Mouse (Mus musculus): Measurements from ENCODE around the gene Cacna1b.

Cacna1b gene

DNA sequence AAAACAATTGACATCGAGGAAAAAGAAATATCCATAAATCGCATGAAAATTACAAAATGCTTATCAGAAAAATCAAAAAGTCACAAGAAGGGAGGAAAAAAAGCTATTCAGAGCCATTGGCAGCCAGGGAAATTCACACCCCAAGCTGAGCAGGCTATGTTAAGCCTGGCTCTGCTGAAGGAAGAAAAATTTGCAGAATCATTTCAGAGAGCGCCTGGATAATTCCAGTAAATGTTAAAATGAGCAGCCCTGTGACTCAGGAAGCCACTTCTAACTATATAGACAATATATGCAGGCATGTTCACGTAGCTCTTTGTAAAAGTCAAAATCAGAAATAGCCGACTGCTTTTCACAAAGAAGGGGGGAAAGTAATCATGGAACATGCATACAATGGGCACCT, 23.3 kb downstream of the Cacna1b start:
- in situ Hi-C loops (cut with MboI; ENCODE audit: low pct_unique_long_range_greater_than_20kb in 1 of 2, low sequenced_read_pairs in 2 of 2, unreplicated experiment in 1 of 2), result no loop called here

DNA sequence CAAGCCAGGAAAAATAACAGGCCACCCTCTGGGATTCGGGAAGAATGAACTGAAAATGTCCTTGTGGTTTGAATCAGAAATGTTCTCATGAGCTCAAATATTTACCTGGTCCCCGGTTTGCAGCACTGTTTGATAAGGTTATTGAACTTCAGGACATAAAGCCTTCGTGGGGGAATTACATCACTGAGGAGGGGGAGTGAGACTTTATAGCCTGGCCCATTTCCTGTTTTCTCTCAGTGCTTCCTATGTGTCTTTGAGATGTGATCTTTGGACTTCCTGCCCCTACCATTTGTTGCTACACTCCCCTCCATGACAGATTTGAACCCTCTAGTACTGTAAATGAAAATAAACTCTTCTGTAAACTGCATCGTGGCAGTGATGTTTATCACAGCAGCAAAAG, 29.8 kb downstream of the Cacna1b start:
- in situ Hi-C loops (cut with MboI; ENCODE audit: low pct_unique_long_range_greater_than_20kb in 1 of 2, low sequenced_read_pairs in 2 of 2, unreplicated experiment in 1 of 2), result no loop called here

DNA sequence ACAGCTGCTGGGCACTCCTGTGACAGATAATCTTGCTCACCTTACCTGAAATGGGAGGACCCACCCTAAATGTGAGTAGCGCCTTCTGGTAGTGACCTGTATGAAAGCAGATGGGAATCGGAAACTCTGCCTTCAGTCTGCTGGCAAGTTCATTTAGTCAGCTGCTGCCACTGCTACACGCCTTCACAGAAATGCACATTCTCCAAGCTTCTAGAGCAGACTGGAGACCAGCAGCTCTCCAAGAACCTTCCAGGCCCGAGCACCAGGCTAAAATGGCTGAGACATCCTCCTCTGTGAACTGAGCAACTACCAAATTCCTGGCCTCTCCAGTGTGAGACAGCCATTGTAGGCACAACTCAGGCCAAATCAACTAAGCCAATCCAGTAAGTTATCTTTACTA, 37.1 kb downstream of the Cacna1b start:
- in situ Hi-C loops (cut with MboI; ENCODE audit: low pct_unique_long_range_greater_than_20kb in 1 of 2, low sequenced_read_pairs in 2 of 2, unreplicated experiment in 1 of 2), result no loop called here

DNA sequence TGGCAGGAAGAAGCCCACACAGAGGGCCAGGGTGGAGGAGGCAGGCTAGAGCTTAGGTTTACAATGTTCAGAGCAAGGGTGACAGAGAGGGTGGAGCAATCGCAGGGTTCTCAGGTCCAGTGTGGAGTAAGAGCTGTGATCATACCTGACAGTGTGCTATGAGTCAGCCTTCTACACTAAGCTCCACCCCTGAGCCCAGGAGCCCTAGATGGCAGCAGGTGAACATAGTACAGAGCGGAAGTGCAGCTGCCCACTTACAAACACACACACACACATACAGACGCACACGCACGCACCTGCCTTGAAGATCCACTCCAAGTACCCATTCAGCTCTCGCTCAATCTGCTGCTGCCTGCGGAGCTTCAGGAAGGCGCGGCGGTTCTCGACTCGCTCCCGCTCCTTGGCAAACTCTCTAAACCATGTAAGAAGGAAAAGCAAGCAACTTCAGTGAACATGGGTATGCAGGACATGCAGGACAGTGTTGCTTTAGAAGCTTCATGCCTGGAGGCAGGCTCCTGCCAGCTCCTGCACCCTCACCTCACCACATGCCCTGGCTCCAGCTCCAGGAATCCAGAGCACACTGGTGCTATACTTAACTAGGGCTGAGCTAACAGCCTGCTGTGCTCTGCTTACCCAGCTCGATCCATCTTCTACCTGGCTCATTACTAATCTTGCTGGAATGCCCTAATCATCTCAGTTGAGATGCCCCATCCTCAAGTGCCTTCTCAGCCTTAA, 43.1 kb downstream of the Cacna1b start:
- in situ Hi-C loops (cut with MboI; ENCODE audit: low pct_unique_long_range_greater_than_20kb in 1 of 2, low sequenced_read_pairs in 2 of 2, unreplicated experiment in 1 of 2), result no loop called here

DNA sequence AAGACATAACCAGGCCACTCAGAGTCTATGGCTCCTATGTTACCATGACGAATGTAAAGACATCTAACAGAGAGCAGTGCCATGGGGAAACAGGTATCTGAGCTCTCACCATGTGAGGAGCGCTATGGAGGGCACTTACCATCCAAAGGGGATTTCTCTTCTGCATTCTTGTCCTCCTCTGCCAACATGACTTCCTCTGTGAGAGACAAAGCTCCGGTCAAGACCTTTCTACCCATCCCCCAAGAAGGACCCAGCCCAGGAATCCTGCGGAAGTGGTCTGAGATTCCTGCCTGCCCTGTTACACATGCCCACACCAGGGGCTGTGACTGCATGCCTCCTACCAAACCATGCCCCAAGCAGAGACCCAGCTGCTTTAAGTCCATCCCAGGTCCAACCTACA, 44.0 kb downstream of the Cacna1b start:
- in situ Hi-C loops (cut with MboI; ENCODE audit: low pct_unique_long_range_greater_than_20kb in 1 of 2, low sequenced_read_pairs in 2 of 2, unreplicated experiment in 1 of 2), result no loop called here

DNA sequence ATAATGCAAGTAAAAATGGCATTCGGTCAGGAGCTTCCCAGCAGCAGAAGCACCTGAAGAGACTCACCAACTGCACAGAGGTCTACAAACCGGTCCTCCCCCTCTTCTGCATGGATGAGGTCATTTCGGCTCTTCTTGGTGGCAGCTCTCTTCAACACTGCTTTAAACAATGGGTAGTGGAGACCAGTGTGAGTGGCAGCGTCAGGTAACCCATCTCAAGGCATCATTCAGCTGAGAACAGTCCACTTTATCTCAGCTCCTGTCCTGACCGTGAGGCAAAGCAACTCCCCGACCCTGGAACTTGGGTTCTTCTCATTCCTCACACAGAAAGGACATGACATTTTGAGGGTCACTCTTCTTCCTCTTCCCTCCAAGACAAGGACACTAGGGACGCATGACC, 45.0 kb downstream of the Cacna1b start:
- in situ Hi-C loops (cut with MboI; ENCODE audit: low pct_unique_long_range_greater_than_20kb in 1 of 2, low sequenced_read_pairs in 2 of 2, unreplicated experiment in 1 of 2), result no loop called here

DNA sequence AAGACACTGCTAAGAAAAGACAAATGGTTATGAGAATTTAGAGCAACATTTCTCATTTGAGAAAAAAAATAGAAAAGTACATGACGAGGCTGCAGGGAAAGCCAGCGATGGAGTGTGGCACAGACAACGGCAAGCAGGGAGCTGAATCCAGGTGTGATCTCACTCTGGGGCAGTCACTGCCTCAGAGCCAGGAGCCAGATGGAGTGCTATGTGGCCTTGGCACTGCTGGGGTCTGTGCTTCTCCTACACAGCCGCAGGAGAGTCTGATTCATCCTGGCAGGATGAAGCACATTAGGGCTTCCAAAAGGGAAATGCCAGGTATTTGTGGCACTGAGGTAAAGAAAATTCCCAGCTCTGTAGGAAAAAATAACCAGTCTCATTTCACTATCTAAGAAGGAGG, 45.5 kb downstream of the Cacna1b start:
- in situ Hi-C loops (cut with MboI; ENCODE audit: low pct_unique_long_range_greater_than_20kb in 1 of 2, low sequenced_read_pairs in 2 of 2, unreplicated experiment in 1 of 2), result no loop called here

DNA sequence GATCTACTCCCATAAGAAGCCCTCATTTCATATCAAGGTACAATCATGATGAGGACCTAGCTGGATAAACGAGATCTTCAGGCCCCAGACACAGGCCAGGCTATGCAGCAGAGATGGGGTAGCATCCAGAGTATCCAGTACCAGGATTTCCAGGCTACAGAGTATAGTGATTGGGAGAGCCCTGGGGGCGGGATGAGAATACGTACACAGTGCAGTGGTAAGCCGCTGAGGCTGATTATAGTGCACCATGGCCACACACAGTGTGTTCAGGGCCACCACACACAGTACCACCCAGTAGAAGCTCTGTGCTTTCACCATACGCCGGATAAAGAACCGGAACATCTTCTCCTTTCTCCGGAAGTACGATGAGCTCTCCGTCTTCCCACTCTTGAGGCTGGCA, 57.0 kb downstream of the Cacna1b start:
- in situ Hi-C loops (cut with MboI; ENCODE audit: low pct_unique_long_range_greater_than_20kb in 1 of 2, low sequenced_read_pairs in 2 of 2, unreplicated experiment in 1 of 2), result no loop called here

DNA sequence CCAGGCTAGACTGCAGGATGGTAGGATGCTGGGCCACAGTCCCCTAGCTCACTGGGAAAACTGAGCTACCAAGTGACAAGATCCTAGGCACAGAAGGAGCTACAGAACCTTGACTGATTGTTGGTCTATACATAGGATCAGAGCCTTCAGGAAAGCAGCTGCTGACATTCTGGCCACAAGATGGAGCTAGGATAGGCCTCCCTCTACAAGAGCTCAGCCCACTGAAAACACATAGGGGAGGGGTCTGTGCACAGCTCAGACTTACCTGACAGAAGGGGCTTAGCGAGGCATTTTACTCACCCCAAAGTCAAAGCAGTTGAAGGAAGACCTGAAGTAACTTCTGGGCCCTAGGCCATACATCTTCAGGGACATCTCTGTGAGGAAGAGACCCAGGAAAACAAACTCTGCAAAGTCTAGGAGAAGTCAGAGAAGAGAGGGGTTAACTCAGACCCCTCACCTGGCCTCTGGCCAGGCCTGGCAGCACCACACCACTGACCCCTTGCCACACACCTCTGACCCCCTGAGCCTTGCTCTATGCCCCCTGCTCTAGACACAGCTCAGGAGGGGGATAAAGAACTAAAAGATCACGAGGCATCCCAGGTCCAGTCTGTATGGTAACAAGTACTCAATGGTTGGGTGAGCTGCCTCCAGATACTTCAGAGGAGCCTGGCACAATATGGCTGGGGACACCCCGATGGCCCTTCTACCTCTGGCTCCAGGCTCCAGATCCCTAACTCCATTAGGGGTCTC, 60.6 kb downstream of the Cacna1b start:
- in situ Hi-C loops (cut with MboI; ENCODE audit: low pct_unique_long_range_greater_than_20kb in 1 of 2, low sequenced_read_pairs in 2 of 2, unreplicated experiment in 1 of 2), result no loop called here

DNA sequence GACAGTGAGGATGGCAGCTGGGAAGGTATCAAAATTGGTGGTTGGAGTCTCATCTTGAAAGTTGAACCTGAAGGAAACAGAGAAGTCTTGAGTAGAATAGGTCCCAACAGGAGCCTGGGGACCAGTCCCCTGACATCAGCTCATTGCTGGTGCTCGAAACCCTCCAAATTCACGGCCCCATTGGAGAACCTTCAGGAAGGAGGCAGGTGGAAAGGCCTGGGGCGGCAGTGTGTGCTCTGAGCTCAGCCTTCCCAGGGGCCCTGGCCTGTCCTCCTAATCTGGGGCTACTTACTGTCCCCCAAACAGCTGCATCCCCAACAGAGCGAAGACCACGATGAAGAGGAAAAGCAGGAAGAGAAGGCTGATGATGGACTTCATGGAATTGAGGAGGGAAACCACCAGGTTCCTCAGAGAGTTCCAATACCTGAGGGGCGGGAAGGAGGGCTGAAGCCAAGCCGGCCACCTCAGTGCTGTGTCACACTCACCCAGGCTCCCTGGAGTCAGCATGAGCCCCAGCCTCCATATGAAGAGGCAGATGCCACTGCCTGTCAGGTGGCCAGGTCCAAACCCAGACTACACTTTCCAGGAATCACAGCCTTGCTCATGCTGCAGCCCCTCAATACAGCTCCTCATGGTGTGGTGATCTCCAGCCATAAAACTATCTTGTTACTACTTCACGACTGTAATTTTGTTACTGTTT, 65.5 kb downstream of the Cacna1b start:
- in situ Hi-C loops (cut with MboI; ENCODE audit: low pct_unique_long_range_greater_than_20kb in 1 of 2, low sequenced_read_pairs in 2 of 2, unreplicated experiment in 1 of 2), result no loop called here

DNA sequence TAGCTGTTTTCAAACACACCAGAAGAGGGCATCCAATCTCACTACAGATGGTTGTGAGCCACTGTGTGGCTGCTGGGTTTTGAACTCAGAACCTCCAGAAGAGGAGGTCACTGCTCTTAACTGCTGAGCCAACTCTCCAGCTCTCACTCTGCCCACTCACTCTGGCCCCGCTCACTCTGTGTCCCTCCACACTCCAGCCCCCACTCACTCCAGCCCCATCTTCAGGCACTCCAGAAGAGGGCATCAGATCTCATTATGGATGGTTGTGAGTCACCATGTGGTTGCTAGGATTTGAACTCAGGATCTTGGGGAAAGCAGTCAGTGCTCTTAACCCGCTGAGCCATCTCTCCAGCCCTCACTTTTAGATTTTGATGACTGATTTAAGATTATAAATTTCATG, 70.6 kb downstream of the Cacna1b start:
- in situ Hi-C loops (cut with MboI; ENCODE audit: low pct_unique_long_range_greater_than_20kb in 1 of 2, low sequenced_read_pairs in 2 of 2, unreplicated experiment in 1 of 2), result no loop called here

DNA sequence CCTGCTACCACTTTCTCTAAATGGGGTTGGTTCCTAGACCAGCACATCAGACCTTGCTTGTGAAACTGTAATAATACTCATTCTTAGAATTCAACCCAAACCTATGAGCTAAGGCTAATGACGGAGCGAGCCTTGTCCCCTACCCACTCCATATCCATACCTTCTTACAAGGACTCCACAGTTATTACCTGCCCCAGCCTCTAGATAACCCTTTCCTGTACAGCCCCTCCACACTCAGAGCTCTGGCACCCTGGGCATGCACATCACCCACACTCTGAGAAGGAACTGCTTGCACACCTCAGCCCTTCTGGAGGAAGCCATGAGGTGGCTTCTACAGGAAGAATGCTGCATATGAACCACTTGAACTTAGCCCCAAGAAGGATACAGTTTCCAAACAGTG, 72.6 kb downstream of the Cacna1b start:
- in situ Hi-C loops (cut with MboI; ENCODE audit: low pct_unique_long_range_greater_than_20kb in 1 of 2, low sequenced_read_pairs in 2 of 2, unreplicated experiment in 1 of 2), result no loop called here

DNA sequence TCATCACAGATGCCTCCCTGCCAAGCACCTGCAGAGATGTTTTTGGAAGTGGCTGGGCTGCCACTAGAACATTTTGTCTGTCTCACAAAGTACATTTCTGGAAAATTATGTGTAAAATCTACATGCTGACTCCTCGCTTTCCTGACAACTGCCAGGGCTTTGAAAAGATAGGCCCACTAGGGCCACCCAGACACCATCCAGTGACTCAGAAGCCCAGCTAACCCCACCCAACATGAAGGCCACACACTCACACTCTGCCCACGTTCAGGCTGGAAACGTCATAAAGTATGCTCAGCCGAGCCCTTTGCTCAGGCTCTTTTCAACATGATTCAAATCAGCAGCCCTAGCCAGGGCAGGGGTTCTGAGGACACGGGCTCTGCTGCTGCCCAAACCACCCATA, 77.6 kb downstream of the Cacna1b start:
- in situ Hi-C loops (cut with MboI; ENCODE audit: low pct_unique_long_range_greater_than_20kb in 1 of 2, low sequenced_read_pairs in 2 of 2, unreplicated experiment in 1 of 2), result no loop called here

DNA sequence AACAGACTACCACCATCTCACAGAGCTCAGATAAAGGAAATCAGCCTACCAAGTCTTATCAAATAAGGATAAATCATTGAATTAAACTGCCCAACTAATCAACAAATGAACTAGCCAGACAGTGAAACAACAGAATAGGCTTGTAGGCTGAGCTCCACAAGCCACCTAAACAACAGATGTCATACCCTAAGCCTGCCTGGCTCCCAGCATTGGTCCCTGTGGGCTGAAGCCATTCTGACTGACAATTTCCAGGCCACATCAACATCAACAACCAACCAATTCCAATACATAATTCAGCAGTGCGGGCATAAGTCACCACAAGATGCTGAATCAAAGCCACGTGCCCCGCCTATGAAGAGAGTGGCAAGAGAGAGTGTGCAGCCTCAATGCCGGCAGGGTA, 78.2 kb downstream of the Cacna1b start:
- in situ Hi-C loops (cut with MboI; ENCODE audit: low pct_unique_long_range_greater_than_20kb in 1 of 2, low sequenced_read_pairs in 2 of 2, unreplicated experiment in 1 of 2), result no loop called here

DNA sequence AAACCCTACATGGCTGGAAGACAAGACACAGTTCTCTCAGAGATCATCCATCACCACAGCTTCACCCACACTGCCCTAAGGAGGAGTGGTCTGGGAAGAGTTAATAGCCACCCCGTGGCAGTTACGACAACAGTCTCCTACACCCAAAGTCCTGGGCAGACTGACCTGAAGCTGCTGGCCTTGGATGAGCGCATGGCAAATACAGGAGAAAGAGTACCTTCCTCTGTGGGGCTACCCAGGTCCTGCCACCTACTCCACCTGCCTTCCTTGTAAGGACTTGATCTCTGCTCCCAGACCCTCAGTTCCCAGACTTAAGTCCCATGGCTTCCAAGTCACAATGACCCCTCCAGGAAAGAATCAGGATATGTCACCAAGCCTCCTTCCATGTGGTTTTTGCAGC, 79.7 kb downstream of the Cacna1b start:
- in situ Hi-C loops (cut with MboI; ENCODE audit: low pct_unique_long_range_greater_than_20kb in 1 of 2, low sequenced_read_pairs in 2 of 2, unreplicated experiment in 1 of 2), result no loop called here

DNA sequence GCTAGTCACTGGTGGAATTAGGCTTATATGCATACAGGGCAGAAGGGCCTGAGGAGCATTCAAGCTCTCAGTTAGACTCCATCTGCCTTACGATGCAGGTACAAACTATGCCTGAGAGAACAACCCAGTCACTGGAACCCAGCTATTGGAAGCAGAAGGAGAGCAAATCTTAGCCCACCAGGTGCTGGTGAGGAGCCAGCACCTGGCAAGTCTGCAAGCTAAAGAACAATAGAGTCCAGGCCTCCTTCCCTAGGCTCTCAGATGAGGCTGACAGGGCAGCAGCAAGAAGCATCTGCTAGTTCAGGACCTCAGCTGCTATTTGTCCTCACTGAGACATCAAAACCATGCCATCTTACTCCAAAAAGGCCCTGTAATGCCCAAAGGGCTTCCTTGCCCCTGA, 82.2 kb downstream of the Cacna1b start:
- in situ Hi-C loops (cut with MboI; ENCODE audit: low pct_unique_long_range_greater_than_20kb in 1 of 2, low sequenced_read_pairs in 2 of 2, unreplicated experiment in 1 of 2), result no loop called here

DNA sequence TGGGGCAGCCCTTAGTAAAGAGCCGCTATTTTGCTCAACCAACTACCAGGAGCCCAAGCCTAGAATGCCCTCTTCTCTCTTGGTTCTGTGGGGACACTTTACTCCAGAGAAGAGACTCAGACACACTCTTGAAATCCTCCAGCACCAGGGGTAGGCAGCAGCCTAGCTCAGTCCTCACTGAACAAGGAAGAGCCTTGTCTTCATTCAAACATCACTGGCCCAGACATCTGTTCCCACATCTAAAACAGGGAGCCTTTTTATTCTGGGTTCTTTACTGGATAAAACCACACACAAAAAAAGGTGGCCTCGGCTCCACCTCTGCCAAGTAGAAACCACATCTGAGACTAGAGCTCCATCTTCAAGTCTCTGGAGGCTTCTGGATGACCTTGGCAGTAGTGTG, 82.8 kb downstream of the Cacna1b start:
- in situ Hi-C loops (cut with MboI; ENCODE audit: low pct_unique_long_range_greater_than_20kb in 1 of 2, low sequenced_read_pairs in 2 of 2, unreplicated experiment in 1 of 2), result no loop called here

DNA sequence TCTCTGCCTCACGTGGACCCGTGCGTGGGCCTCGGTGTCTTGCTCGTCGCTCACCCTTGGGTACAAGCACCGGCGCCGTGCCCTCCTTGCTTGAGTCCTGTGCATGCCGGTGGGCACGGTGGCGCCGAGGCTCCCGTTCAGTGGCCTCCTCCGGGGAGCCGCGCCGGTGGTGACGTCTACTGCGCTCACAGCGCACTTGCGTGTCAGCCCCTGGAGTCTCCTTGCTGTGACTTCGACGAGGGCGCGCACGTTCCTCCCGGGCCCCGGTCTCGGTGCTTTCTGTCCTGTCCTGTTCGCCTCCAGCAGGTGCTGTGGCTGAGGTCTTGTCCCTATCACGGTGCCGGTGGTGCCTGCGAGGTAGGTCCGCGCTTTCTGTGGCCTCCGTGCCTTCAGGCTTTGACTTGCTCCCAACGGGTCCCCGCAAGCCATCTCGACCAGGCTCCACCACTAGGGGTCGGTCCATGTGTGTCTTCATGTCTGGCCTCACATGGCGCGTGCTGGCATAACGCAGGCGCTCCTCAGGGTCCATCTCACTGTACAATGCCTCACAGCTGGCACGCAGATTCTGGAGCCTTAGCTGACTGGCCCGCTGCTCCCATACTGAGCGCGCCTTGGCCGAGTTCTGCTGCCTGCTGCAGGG, 83.8 kb downstream of the Cacna1b start:
- in situ Hi-C loops (cut with MboI; ENCODE audit: low pct_unique_long_range_greater_than_20kb in 1 of 2, low sequenced_read_pairs in 2 of 2, unreplicated experiment in 1 of 2), result no loop called here

DNA sequence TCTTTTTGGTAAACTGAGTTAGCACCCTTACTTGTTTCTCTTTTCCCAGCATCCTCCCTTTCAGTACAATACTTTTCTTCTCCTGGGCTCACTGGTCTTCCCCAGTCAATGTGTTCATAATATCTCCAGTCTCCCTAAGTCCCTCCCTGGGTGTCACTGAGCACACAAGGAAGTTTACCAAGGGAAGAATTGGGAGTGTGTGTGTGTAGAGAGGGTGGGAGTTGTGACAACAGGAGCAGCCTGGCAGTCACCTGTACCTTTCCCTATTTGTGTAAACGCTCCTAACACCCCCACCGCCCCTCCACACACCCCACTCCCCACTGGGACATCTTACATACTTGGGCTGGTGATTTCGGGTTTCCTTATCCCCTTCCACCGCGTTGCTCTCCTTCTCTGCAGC, 84.4 kb downstream of the Cacna1b start:
- in situ Hi-C loops (cut with MboI; ENCODE audit: low pct_unique_long_range_greater_than_20kb in 1 of 2, low sequenced_read_pairs in 2 of 2, unreplicated experiment in 1 of 2), result no loop called here
